Mouse (Mus musculus) common myeloid progenitor, adult 5-6 weeks (primary cell): ENCODE results near the gene Gli2. TPM values are rescaled to one million over a fixed set of nuclear protein-coding genes. Genes with fewer than 3 reads are reported as not detected.

Source experiments
- ATAC-seq: replicated peaks from 2 replicates; pipeline ENCODE4 v1.8.0; 2016; ENCODE audit warnings: low read depth, mild to moderate bottlenecking, moderate TSS enrichment, inconsistent platforms; ENCODE audit not compliant: poor library complexity, severe bottlenecking
- total RNA-seq: library from RNA; stranded (forward); fragments of 200-1000, 187-1606 nt; gene quantifications from 2 replicates; pipeline ENCODE4 v1.2.3, GENCODE M21; 2017

Gli2 gene
- total RNA-seq, 1 experiment from 2014 or later = not detected

DNA sequence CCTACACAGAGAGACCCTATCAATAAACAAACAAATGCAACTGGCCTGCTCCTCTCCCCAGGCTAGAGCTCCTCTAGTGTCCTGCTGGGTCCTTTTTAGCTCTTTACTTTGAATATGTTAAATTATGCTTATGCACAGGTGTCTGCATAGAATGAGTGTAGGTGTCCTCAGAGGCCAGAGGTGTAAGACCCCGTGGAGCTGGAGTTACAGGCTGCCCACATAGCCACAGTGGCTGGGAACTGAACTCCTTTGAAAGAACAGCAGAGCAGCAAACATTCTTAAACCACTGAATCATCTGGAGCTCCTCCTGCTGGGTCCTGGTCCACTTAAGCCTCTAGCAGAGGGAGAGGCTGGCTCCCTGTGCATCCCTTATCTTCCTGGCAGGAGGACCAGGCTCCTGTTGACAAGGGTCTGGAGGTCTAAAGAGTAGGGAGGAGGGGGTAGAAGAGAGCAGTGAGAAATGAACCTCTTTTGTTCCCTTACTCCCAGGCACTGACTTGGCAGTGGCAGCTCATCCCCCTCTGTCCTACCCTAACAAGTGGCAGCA, 49.5 kb downstream of the Gli2 start:
- no peak for ATAC-seq

DNA sequence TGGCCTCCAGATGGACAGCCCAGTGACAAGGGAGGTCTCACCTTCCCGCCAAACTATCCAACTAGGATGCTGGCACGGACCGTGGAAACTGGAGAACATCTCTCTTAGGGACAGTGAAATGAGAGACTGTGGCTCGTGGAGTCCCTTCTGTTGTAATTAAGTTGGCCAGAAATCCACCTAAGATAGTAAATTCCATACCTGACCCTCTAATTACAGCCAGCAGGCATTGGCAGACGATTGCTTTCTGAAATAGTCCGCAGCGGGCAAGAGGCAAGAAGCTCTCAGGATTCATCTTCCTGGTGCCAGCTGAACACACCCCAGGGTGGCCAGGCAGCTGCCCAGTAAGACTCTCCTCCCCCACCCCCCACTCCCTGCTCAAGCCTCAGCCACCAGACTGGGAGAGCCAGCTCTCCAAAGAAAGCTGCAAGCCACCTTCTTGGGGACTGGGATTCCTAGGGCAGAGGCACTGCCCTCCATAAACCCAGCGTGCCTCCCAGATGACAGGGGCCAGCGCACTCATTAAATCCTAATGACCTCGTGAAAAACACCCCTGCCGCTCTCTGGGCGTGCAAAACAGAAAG, 51.9 kb downstream of the Gli2 start:
- ATAC-seq = no peak

DNA sequence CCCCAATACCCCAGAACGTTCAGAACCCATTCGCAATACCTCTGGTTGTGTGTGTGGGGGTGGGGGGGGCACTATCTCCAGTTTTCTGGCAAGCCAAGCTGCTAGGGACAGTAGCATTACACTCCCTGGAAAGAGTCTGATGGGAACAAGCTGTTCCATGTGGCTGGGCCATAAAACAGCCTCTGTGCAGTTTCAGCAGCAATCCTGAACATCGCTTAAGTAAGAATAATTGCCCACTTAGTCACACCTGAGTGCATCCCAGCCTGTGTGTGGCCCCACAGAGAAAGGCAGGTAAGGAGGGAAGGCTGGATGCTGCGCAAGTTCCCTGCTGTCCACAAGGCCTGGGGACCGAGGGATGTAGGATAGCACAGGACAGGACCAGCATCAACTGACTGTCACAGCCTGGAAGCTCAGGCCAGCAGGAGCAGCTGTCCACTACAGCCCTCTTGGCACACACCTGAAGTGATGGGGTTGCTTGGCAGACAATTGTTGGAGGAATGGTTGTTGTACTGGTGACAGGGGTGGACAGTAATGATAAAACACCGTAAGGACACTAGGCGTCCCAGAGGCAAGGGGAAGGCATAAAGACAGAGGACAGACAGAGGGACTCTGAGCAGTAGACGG, 58.8 kb downstream of the Gli2 start:
- ATAC-seq = no peak

DNA sequence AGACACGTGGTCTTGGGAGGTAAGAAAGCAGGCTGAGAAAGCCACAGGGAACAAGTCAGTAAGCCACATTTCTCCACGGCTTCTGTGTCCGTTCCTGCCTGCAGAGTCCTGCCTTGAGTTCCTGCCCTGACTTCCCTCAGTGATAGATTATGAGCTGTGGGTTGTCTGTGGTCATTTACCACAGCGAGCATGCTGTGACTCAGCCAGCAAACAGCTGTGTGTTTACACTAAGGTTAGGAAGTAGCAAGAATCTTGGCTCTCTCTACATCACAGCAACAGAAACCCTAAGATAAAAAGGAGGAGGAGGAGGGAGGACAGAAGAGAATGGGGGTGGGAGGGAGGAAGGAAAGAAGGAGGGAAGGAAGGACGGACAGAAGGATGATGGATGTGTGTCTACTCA, 59.6 kb downstream of the Gli2 start:
- ATAC-seq = 0 out of 2 replicates have a peak, but pooled peaks have one; percentile 15

DNA sequence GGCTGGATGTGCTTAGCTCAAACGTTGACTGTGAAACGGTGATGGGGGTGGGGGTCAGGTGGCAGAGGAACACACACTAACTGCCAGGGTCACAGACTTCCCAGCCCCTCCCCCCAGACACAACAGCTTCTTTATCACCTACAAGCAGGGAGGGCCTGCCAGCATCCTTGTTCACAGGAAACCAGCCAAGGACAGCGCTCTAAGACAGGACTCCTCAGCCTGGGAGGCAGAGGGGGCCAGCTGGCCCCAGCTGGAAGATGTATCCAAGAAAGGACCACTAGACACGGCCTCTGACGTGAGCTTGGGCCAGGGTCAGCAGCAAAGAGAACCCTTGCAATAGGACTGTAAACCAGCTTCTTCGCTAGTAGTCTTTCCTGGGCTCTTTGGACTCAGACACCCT, 65.1 kb downstream of the Gli2 start:
- ATAC-seq = no peak

DNA sequence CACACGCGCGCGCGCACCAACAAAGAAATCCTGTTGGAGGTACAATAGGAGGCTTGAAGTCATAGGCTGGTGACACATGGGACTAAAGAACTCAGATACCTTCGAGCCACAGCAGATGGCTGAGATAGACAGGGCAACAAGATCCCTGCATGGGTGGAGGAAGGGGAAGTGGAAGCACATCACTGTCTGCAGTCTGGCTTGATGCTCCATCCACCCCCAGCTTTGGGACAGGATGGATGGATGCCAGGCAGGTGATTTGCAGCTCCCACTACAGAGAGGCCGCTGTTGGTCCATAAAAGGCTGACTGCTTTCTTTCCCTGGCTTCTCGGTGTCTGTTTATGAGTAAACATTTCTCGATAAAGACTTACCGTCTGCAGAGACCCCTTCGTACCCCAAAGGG, 65.9 kb downstream of the Gli2 start:
- ATAC-seq = no peak

DNA sequence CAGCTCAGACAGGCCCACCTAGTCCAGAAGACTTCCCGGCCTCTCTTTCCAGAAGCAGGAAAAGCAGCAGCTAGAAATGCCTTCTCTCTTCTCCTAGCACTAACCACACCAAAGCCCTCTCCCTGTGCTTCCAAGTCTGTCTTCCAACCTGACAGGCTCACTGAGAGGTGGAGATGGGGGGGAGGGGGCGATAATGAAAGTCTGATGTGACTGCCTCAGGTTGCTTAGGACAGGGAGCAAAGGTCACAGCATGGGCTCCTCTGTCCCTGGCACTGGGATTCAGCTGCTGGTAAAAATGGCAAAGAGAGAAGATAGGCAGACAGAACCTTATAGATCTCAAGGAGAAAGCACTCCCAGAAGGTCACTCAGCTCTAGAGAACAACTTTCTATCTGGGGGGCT, 70.0 kb downstream of the Gli2 start:
- ATAC-seq = no peak

DNA sequence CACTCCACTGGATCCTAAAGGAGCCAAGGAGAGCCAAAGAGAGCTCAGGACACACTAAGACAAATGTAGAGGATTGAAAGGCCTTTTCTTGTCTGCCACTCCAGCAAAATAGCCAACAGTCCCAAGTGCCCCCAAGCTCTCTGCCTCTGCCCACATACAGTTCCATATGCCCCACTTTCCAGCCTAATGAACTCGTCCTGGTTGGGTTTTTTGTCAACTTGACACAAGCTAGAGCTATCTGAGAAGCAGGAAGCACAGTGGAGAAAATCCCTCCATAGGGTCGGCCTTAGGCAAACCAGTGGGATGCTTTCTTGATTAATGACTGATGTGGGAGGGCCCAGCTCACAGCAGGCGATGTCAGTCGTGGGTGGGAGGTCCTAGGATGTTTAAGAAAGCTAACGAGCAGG, 70.6 kb downstream of the Gli2 start:
- no peak for ATAC-seq

DNA sequence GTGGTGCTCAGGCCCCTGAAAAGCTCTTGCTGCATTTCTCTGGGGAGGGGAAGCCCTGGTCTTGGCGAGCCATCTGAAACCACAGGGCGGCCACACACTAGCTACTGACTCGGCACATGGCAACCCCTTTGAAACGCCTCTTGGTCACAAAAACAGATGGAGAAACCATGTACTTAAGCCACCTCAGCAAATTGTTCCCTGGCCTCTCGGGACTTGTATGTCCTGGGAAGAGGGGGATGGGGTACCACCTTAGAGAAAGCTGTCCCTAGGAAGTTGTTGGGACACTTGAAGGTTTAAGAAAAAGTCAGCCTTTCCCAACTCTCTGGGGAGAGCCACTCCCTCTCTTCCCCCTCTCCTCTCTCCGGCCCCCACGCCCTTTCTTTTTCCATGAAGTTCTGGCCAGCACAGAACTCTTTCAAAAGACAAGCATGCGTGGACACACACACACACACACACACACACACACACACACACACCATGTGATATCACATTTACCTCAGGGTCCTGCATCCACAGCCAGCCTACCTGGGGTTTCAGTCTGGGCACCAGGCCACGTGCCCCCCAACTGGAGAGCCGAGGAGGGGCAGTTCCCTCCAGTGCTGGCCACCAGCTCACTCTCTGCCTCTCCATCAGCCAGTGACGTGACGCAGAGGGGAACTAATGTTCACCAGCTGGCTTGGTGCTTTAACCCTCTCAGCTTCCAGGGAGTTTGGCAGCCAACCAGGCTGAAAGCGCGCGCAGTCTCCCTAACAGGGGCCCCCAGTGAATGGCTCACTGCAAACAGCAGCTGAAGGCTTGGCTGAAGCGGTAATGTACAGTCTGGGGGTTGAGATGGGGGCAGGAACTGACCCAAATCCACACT, 71.2 kb downstream of the Gli2 start:
- ATAC-seq = peak; percentile 74

DNA sequence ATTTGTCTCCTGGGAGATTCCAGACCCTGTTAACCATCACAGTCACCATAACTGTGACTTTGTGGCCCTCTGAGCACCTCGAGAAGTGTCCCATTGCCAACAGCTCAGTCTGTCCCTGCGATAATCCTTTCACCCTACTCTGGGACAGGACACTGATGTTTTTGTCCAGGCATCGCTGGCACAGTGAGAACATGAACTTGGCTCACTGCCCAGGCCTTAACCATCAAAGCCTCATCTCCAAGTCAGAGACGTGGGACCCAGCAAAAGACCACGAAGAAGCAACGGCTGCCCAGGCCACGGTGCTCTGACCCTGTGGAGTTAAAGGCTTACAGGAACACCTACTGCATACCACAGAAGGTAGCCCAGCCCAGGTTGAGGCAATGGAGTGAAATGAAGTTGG, 72.8 kb downstream of the Gli2 start:
- no peak for ATAC-seq

DNA sequence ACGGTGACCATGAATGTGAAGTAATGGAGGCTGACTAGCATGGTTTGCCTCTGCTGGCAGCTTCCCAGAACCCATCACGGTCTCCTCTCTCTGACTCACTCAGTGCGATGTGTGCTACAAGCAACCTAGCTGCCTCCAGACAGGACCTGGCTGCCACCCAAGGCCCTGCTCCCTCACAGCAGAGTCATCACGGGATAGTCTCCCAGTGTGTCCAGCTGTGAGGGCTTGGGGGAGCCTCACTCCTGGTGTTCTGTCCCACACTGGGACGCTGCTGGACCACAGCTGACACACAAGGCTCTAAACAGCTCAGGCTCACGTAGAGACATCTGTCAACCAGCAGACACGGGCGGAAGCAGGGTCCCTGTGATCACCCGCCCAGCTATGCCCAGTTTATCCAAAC, 76.8 kb downstream of the Gli2 start:
- no peak for ATAC-seq

DNA sequence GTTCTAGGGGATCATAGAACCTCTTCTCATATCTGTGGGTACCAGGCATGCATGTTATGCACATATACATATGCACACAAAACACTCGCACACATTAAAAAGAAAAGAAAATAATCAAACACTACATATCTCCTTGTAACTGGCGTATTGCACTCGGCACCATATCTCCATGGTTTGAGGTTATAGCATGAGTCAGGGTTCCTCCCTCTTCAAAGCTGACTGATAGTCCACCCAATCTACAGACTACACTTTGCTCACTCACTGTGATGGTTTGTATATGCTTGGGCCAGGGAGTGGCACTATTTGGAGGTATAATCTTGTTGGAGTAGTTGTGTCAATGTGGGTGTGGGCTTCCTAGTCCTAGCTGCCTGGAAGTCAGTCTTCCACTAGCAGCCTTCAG, 78.0 kb downstream of the Gli2 start:
- peak; percentile 70 for ATAC-seq

DNA sequence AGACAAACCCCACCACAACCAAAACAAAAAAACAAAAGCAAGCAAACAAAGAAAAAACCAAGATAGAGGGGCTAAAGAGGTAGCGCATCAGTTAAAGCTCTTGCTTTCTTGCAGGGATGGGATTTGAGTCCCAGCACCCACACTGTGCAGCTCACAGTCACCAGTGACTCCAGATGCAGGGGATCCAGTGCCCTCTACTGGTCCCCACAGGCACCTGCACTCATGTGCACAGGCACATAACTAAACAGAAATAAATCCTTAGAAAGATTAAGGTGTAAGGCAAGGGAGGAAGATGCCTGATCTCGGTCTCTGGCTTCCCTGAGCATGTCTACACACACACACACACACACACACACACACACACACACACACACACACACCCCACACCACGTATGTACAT, 83.4 kb downstream of the Gli2 start:
- no peak for ATAC-seq

DNA sequence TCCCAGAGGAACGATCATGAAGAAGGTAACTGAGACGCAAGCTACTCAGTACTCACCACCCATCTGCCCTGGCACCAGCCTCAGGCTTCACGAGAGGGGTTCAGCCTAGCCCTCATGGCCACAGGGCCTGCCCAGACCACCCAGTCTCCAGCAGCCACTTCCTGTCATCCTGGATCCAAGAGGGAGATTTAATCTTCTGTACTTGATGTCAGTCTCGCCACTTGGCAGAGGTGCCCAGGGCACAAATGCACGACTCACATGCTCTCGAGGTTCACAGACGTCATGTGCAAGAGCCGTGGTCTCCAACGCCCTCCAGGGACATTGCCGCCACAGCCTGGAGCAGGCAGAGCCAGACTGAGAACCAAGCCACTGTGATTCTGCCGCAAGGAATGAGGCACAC, 84.0 kb downstream of the Gli2 start:
- ATAC-seq = no peak

DNA sequence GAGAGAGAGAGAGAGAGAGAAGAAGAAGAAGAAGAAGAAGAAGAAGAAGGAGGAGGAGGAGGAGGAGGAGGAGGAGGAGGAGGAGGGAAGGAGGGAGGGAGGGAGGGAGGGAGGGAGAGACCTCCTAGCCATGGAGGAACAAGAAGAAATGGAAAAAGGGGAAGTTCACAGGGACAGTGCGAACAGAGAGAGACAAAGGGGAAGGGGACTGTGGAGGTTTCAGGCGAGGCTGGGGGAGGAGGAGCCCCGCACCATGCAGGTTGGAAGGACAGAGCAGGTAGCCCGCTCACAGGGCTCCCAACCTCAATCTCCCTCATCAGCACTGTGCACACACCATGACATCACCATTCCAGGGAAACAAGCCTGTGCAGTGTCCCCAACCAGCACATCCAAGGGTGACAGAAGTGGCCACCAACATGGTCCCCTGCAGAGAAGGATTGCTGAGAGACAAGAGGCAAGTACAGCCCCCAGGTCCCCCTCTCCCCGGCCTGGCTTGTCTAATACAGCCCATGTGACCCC, 84.7 kb downstream of the Gli2 start:
- ATAC-seq = peak; percentile 89

DNA sequence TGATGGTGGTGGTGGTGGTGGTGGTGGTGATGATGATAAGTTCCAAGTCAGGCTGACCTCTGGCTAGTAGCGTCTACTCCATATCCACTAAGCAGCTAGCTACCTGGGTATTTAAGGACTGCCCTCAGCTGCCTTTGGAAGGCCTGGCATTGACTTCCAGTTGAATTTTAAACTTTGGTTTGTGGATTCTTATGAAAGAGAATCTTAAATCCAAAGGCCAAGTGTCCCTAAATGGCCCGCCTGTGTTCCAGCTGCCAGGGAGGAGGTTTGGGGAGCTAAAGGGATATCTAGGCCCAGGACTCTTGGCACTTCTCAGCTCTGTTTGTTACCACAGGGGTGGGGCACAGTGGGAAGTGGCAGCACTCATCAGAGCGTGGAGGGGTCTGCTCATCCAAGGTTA, 85.4 kb downstream of the Gli2 start:
- no peak for ATAC-seq

DNA sequence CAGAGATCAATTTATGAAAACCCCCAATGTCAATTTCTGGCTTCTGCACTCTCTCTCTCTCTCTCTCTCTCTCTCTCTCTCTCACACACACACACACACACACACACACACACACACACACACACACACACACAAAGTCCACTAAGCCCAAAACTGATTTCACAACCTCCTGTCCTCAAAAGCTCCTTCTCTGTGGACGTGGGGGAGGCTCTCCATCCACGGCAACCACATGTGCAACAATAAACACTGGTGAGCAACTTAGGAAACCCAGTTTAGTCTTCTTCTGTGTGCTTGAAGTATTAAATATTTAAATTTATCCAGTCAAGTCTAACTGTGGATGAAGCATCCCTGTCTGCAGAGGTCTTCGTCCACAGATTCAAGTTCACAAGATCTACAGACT, 86.1 kb downstream of the Gli2 start:
- ATAC-seq = no peak

DNA sequence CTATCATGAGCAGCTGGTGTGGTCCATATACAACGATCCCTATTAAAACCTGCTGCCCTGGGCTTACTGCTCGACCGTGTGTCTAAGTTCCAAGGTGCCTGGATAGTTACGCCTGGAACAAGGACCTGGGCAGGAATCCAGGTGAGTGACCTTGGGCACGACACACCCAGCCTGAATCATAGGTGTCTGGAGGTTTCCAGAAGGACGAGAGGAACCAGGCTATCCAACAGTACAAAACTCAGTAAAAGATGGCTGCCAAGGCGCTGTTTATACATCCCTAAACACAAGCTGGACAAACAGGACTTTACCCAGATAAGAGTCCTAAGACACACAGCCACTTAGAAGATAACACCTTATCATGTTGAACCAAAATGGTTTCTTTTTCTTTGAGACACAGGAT, 94.8 kb downstream of the Gli2 start:
- no peak for ATAC-seq

DNA sequence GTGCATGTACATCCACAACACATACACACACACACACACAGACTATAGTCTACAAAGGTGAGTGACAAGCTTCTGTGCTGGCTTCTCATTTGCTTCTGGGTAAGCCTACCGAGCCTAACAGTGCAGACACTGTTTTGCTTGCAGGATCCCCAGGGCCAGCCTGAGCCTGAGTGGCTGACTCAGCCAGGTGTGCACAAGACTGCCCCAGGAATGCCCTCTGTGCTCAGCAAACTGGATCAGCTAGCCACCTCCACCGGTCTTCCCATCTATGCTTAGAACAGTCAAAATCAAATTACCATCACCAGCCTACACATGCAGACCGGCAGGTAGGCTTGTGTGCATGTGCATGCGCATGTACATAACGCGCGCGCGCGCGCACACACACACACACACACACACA, 97.6 kb downstream of the Gli2 start:
- ATAC-seq = no peak

DNA sequence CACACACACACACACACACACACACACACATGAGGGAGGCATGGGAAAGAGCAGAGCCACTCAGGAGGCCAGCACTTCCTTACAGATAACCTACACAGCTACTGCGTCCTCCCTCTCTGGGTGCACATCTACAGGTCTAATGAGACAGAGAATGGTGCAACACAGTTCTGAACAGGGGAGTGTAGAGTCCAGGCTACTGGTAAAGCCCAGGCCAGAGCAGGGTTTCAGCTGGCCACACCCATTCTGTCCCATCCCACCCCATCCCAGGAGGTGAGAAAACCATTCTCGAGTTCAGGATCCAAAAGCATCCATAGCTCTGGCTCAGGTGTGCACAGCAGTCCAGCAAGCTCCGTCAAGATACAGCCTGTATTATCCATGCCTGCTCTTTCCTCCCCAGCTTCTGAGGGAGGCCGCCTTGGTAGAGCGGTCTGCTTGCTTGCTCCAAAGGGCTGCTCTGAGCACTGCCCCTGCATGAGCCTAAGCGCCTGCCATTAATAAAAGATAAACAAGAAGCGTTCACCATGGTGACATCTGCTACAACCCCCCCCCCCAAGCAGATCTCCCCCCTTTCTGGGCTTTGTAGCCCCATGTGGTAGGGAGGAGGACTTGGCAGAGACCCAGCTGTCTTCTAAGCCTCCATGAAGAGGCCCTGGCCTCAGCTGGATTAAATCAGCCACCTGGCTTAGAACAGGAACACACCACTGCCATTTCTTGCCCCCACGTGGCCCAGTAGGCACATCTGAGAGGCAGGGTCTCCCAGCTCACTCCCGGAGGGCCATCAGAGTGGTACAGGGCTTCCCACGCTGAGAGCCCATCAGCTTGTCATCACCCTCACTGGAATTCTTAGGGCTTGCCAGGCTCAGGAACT, 98.8 kb downstream of the Gli2 start:
- ATAC-seq = no peak
